Mouse (Mus musculus): ENCODE measurements around the gene Apopt1. TPM values are rescaled to one million over a fixed set of nuclear protein-coding genes. Genes with fewer than 3 reads are reported as not detected.

Apopt1 gene
- total RNA-seq, 1 experiment from 2014 or later: 25.1 TPM

GRCm38 (mm10) chr12:111790090-111790489, 77.0 kb downstream of the Apopt1 start:
- no peak for ATAC-seq (ENCODE audit: extremely low read depth, insufficient number of reproducible peaks, low FRiP score, poor library complexity, severe bottlenecking)

GRCm38 (mm10) chr12:111790631-111791030, 77.6 kb downstream of the Apopt1 start:
- ATAC-seq (ENCODE audit: extremely low read depth, insufficient number of reproducible peaks, low FRiP score, poor library complexity, severe bottlenecking): no peak

DNA sequence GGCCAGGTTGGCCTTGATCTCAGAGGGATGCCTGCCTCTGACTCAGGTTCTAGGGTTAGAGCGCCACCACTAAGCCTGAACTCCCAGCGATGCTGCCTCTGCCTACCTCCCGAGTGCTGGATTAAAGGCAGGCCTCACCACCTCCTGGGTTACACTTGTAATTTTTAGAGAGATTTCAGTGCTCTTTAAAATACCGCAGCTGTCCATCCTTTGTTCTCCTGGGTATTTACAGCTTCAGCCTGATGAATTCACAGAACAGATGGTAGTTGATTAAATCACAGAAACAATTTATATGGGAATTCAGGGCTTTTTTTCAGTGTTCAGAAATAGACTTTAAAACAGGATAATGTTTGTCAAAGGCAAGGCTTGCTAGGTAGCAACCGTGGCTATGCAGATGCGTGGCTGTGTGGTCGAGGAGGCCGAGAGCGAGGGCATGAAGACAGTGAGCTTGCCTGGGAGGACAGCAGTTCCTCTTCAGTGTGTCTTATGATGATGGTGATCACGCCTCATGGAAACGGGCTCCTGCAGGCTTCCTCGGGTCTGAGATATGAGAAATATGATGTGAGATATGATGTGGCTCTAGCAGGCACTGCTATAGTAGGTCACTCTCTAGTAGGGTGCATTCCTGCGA, 78.5 kb downstream of the Apopt1 start:
- no peak for ATAC-seq (ENCODE audit: extremely low read depth, insufficient number of reproducible peaks, low FRiP score, poor library complexity, severe bottlenecking)

GRCm38 (mm10) chr12:111794102-111794501, 81.0 kb downstream of the Apopt1 start:
- no peak for ATAC-seq (ENCODE audit: extremely low read depth, insufficient number of reproducible peaks, low FRiP score, poor library complexity, severe bottlenecking)

DNA sequence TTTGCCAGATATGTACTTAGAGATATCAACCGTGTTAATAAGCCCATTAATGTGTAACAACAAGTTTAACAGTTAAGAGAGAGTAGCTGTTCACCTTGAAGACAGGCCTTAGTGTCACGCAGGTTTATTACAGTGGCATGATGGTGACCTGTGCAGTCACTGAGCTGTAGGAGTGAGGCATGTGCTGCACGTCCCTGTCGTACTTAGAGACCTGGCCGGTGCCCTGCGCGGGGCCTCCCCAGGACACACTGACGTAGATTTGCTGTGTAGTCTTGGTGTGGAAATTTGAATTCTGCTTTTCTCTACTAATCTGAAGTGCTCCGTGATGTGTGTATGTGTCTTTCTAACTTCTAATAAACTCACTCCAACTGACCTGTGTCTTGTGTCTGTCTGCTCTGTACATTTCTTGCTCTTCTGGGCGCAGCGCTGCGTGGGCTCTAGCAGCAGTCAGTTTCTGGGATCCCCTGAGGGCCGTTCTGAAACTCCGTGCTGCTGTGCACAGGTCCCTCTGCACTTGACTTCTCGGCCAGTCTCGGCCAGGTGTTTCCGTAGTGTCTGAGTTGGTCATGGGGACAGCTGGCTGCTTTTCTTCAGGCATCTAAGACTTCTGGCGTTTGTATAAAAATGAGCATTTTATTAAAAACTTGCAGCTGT, 81.6 kb downstream of the Apopt1 start:
- no peak for ATAC-seq (ENCODE audit: extremely low read depth, insufficient number of reproducible peaks, low FRiP score, poor library complexity, severe bottlenecking)

DNA sequence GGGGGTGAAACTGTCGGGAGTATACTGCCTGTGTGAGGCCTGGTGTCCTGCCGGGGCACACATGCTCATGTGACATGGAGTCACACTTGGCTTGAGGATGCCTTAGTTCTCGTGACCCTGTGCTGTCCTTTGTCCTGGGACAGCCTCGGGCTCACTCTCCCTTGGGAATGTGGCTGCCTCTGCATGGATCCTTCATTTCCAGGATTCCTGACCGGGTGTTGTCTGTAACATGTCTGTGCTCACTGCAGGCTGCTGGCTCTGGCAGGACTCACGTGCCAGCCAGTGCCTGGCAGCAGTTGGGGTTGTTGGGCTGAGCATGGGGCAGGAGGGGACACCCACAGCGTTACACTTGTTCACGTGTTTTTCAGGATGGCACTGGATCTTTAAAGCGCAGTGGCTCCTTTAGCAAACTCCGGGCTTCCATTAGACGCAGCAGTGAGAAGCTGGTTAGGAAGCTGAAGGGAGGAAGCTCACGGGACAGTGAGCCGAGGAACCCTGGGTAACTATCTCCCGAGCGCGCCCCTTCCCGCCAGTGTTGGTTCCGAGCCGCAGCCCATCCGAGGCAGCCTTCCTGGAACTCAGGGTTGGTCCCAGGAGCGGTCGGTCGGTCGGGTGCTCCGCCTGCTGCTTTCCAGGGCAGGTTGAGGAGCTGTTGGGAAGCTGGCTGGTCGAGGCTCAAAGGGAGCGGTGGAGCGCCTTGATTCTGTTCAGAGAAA, 82.3 kb downstream of the Apopt1 start:
- no peak for ATAC-seq (ENCODE audit: extremely low read depth, insufficient number of reproducible peaks, low FRiP score, poor library complexity, severe bottlenecking)

- no peak for ATAC-seq (ENCODE audit: extremely low read depth, insufficient number of reproducible peaks, low FRiP score, poor library complexity, severe bottlenecking)
Measured at GRCm38 (mm10) chr12:111797251-111797650, 84.2 kb downstream of the Apopt1 start.

DNA sequence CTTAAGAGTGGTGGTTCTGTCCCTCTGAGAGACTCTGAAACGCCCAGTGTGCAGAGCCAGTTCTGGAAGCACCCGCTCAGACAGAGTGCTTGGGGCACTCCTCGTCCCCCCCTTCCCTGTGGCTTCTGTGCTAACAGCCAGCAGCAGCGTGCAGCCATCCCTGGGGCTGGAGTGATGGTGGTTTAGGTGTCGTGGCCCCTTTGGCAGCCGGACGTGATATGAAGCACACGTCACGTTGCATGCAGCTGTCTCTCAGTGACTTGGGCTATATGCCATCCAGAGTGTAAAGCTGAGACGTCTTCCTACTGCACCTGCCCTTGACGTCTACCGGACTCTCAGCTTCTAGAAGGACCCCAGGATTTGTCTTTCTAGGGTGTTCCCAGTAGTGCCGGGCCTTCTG, 85.4 kb downstream of the Apopt1 start:
- no peak for ATAC-seq (ENCODE audit: extremely low read depth, insufficient number of reproducible peaks, low FRiP score, poor library complexity, severe bottlenecking)

GRCm38 (mm10) chr12:111800459-111801183, 87.6 kb downstream of the Apopt1 start:
- ATAC-seq (ENCODE audit: extremely low read depth, insufficient number of reproducible peaks, low FRiP score, poor library complexity, severe bottlenecking): no peak

- ATAC-seq (ENCODE audit: extremely low read depth, insufficient number of reproducible peaks, low FRiP score, poor library complexity, severe bottlenecking): no peak
Measured at GRCm38 (mm10) chr12:111803538-111803937, 90.5 kb downstream of the Apopt1 start.

Other genes starting within 250 kb of the Apopt1 start
- not detected in 2 replicates for gene Gm266, start 227.4 kb upstream of the Apopt1 start, total RNA-seq (2017)
- gene Eif5, start 175.2 kb upstream of the Apopt1 start, total RNA-seq (2017): 424 and 432 TPM in 2 replicates
- gene Mark3, start 138.7 kb upstream of the Apopt1 start, total RNA-seq (2017): 125 and 130 TPM in 2 replicates
- 4.3 and 4.5 TPM in 2 replicates for gene Ckb, start 40.9 kb upstream of the Apopt1 start, total RNA-seq (2017)
- gene Trmt61a, start 35.2 kb upstream of the Apopt1 start, total RNA-seq (2017): 2.7 and 3.6 TPM in 2 replicates
- gene Bag5, start within 50 bp of the Apopt1 start, total RNA-seq (2017): 19.8 and 20.5 TPM in 2 replicates
- 81.2 and 169 TPM in 2 replicates for gene Klc1, start 45.6 kb downstream of the Apopt1 start, total RNA-seq (2017)
- 0.58 and 0.61 TPM in 2 replicates for gene Xrcc3, start 100.6 kb downstream of the Apopt1 start, total RNA-seq (2017)
- gene Zfyve21, start 100.9 kb downstream of the Apopt1 start, total RNA-seq (2017): 2.3 and 2.9 TPM in 2 replicates
- gene Ppp1r13b, start 194.8 kb downstream of the Apopt1 start, total RNA-seq (2017): 26.1 and 28.2 TPM in 2 replicates